Mouse (Mus musculus) small intestine, adult 2 months (tissue): ENCODE data around the gene Ptk6.

ENCODE experiments used
- CTCF ChIP-seq: fragments of 200-500 bp; IDR thresholded peaks from 2 replicates; pipeline ENCODE4 v1.5.1; 2012; ENCODE audit warnings: low read depth, mild to moderate bottlenecking, control low read depth, inconsistent platforms, low read length, moderate library complexity, mixed read lengths; ENCODE audit not compliant: insufficient replicate concordance, insufficient read length; ENCODE audit errors: extremely low read depth
- POLR2A ChIP-seq: fragments of 200-500 bp; IDR thresholded peaks from 2 replicates; pipeline ENCODE4 v1.6.1; 2012; ENCODE audit warnings: low read depth, mild to moderate bottlenecking, control low read depth, inconsistent platforms, low read length, moderate library complexity

DNA sequence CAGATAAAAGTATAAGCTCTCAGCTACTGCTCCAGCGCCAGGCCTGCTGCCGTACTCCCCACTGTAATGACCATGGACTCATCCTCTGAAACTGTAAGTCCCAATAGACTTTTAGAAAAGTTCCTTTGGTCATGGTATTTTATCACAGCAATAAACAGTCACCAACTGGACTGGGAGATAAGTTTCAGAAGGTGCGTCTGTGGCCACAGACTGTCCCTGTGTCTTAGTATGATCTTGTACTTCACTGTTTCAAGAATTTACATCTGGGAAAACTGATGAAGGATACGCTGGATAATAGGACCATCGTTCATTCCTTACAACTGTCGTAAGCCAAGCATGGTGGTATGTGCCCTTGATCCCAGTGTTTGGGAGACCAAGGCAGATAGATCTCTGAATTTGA lies 13.4 kb upstream of the Ptk6 start:
- no peak for TF ChIP-seq CTCF
- no peak for TF ChIP-seq POLR2A
